Mouse (Mus musculus) neutrophil, adult 5-6 weeks (primary cell): Measurements from ENCODE around the gene Rd3l. TPM values are rescaled to one million over a fixed set of nuclear protein-coding genes. Genes with fewer than 3 reads are reported as not detected.

ENCODE experiments used
- ATAC-seq: fragments of 151-379, 151-347 bp; 2 replicates; pipeline ENCODE4 v1.8.0; 2017; ENCODE audit warnings: mild to moderate bottlenecking, moderate TSS enrichment; ENCODE audit not compliant: insufficient number of reproducible peaks, poor library complexity, low FRiP score, severe bottlenecking; ENCODE audit errors: extremely low read depth
- total RNA-seq: library from RNA; stranded (forward); fragments of 200-1000 nt; gene quantifications from 2 replicates; pipeline ENCODE4 v1.2.3, GENCODE M21; 2017

Rd3l gene
- not detected in 2 replicates for total RNA-seq

GRCm38 (mm10) chr12:111980887-111981367 lies at the start of gene Rd3l:
Gene Rd3l, minus strand, starts transcription at chr12:111981317.
- no peak for ATAC-seq

DNA sequence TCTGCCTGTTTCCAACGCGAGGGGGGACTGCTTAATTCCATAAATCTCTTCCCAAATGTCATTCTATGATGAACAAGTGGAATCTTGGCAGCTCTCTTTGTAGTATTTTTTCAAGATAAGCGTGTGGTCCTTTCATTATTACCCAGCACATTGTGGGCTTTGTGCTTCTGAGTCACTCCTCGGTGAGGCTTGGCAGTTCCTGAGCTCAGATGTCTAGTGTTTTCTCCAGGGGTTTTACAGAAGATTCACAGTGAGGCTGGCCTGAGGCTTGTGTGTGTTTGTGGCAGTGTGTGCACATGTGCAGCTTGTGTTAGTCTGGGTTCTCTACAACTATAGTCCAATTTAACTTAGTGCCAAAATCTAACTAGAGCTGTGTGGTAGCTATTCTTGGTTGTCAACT lies 46.3 kb upstream of the Rd3l start:
- no peak for ATAC-seq

DNA sequence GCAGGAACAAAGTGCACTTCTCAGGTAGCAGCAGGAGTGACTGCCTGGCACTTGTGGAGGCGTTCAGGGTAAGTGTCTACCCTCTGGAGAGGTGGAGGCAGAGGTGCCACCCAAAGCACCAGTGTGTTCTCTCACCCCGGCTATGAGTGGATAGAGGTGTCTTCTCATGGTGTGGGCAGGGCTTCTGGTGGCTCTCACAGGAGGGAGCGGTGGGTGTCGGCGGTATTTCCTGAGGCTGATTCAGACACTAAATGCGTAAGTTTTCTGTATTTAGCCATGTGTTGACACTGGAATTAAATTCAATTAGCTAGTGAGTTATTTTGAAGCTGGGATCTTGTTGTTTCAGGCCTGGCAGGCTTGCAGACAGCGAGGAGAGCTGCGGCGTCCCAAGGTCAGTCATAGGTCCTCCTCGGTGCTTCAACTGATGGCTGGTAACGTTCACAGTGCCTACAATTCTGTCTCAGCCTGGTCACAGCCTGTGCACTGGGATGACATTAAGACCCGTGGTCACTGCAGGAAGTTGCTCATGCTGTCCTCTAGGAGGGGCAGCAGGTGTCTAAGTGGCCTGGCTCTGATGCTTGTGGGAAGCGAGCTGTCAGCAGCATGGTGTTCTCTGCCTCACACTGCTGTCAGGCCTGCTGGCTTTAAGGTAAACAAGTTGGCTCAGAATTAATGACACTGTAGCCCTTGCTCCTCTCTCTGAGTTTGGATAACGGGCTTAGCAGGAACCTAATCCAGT lies 45.0 kb upstream of the Rd3l start:
- ATAC-seq = no peak

- no peak for ATAC-seq
Observed at GRCm38 (mm10) chr12:112025457-112025856, 44.3 kb upstream of the Rd3l start.

DNA sequence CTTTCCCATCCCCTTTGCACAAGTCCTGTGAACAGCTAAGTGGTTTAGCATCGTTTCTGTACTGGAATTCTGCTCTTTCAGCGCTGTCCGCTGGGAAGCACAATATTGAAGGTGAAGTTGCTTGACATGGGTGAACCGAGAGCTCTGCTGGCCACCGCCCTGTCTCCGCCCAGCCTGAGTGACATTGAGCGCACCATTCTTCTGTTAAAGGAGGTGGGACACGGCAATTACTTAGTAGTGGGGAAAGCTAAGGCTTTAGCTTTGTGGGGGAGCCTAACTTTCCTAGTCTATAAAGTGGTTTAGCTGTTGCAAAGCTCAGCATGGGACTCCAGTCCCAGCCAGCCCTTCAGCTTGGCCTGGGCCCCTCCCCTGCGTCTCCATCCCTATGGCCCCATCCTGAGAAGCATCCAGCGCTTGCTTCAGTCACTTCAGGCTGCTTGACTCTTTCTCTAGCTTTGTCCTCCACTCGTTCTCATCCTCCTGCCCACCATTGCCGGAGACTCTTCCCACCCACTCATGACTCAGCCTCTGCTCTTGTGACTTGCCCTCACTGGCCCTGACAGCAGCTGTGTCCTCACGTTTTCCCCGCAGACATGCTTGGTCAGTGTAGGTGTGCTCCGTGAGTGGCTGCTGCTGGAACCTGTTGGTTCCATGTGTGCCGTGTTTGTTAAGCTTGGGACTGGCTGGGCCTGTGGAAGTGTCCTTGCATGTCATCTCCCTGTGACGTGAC lies 43.6 kb upstream of the Rd3l start:
- ATAC-seq = no peak

DNA sequence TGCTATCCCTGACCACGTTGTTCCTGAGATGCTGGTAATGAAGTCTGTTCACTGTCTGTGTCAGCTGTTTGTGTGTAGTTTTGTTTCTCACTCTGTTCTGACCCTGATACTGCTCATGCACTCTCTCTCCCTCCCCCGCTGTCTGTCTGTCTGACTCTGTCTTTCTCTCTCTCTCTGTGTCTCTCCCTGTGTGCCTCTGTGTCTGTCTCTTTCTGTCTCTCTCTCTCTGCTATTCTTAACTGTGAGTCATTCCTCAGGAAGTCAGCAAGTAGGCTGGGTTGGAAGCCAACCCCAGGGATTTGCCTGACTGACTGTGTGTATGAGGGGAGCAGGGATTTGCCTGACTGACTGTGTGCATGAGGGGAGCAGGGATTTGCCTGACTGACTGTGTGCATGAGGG lies 42.2 kb upstream of the Rd3l start:
- ATAC-seq = no peak

GRCm38 (mm10) chr12:112016346-112016745 lies 35.2 kb upstream of the Rd3l start:
- no peak for ATAC-seq

DNA sequence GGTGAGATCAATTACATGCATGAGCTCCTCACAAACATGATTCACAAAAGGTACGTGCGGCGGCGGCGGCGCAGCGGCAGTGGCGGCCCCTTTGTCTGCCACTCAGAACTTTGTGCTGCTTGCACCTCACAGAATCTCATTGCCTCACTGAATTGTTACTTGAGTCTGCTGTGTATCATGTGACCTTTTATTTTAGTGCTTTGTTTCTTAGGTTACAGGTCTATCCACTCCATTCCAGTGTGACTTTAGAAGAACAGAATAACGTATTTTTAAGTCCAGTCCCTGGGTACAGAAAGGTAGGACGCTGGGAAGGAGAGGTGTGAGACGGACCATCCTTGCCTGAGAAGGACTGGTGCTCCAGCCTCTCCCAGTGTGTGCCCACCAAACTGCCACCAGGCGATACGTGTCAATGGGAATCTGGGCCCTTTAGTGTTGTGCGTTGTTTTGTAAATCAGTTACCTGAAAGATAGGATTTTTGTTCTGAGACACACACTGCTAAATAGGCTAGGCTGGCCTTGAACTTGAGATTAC lies 32.2 kb upstream of the Rd3l start:
- ATAC-seq = no peak

GRCm38 (mm10) chr12:112012511-112013270 lies 31.6 kb upstream of the Rd3l start:
- no peak for ATAC-seq

DNA sequence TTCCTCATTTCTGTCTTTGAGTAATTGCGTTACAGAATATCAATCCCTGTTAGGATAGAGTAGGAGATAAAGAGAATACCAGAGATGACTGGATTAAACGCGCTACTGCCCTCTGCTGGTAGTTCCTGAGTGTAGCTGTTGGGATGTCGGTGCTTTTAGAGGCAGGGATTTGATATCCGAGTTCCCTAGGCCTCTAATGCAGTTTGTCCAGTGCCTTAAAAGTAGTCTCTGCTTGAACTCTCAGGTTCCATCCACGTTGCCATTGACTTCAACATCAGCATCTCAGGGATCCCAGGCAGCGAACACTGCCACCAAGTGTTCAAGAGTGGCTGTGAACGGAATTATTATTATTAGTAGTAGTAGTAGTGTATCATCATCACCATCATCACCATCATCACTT lies 20.1 kb upstream of the Rd3l start:
- no peak for ATAC-seq

DNA sequence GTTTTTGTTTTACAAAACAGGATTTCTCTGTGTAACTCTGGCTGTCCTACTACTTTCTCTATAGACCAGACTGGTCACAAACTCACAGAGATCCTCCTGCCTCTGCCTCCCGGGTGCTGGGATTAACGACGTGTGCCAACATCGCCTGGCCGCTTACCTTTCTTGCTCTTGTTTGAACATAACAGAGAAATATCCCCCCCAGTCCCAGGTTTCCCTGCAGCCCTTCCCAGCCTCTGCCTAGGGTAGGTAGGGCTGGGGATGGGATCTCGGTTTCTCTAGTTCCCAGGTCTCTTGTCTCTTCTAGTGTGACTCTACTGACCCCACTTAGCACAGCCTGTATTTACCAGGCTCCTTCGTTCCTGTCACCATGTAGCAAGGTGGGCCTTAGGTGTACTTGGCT lies 18.6 kb upstream of the Rd3l start:
- ATAC-seq = no peak

GRCm38 (mm10) chr12:111995161-111995560 lies 14.0 kb upstream of the Rd3l start:
- no peak for ATAC-seq

DNA sequence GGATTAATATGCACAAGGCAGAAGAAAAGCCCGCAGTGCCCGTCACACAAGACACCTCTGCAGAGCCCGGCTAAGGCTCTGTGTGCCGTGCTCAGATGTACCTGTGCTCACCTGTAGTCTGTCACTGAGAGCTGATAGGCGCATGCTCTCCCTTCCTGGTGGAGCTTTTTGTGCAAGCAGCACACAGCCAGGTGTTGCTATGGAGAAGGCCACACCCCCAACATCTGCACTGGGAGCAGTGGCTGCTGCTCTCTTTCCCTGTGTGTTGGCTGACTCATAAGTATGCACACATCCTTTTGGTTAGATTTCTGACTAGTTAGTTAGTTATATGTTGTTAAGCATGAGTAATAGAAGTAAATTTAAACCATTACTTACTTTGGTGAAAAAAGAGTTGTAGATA lies 11.5 kb upstream of the Rd3l start:
- ATAC-seq = no peak

GRCm38 (mm10) chr12:111986756-111987155 lies 5.6 kb upstream of the Rd3l start:
- no peak for ATAC-seq

DNA sequence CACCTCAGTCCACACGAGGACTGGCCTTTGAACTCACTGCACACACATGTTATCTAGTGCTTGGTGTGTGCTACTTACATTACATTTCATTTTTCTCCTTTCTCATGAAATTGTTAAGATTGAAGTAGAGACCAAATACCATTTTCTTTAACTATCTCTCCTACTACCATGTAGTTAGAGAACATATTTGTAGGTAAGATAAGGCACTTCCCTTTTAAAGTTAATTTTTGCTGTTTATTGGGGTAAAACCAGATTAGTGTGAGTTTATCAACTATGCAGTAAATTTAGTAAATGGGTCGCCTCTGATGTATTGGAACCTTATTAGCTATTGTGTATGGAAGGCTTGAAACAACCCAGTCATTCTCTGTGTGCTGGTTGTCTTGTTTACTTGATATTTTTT lies 2.0 kb upstream of the Rd3l start:
- no peak for ATAC-seq

- ATAC-seq = no peak
Observed at GRCm38 (mm10) chr12:111981831-111982230, 714 bp upstream of the Rd3l start.

DNA sequence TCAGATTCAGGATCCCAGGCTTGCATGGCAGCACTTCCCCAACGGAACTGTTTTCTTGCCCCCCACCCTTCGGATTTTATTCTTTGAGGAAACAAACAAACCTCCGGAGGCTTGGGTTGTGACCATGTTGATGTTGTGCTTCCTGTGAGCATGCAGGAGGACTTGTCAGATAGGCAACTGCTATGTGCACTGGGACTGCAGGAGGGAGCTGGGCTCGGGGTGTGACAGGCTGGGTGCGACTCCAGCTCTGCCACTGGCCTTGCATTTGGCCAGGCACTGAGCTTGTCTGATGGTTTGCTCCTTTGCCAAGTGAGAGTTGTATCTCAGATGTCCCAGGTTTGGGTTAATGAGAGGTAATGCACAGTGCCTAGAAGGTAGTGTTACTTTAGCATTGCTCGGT lies 2.8 kb downstream of the Rd3l start:
- ATAC-seq = no peak

- no peak for ATAC-seq
Observed at GRCm38 (mm10) chr12:111977138-111977537, 4.0 kb downstream of the Rd3l start.

- no peak for ATAC-seq
Observed at GRCm38 (mm10) chr12:111974578-111974977, 6.5 kb downstream of the Rd3l start.
